Mouse (Mus musculus): ENCODE results near the gene Mrrf. TPM values are rescaled to one million over a fixed set of nuclear protein-coding genes. Genes with fewer than 3 reads are reported as not detected.

Mrrf gene
- total and polyA plus RNA-seq, 2 experiments from 2014 or later: 29.7 to 38.5 TPM

GRCm38 (mm10) chr2:36217692-36218233 lies 81.6 kb downstream of the Mrrf start:
- Histone ChIP-seq H3K9ac (replicated peaks; ENCODE audit: low read depth, low read length) (no peak overlapping the region), H3K27ac (ENCODE audit: low read depth) (no peak overlapping the region), H3K4me1 (ENCODE audit: control insufficient read depth, insufficient read depth) (peaks cover 31% of the 10 kb centered on the region), H3K4me3 (ENCODE audit: low read depth, low read length) (no peak overlapping the region), H3K9me3 (replicated peaks; ENCODE audit: control insufficient read depth, low read length) (no peaks in the 10 kb centered on the region), H3K27me3 (ENCODE audit: control insufficient read depth, insufficient read depth, low read length) (no peaks in the 10 kb centered on the region), H3K4me2 (ENCODE audit: low read depth, low read length) (no peak overlapping the region), H3K36me3 (replicated peaks; ENCODE audit: control insufficient read depth, insufficient read depth, low read length) (no peaks in the 10 kb centered on the region)
- ATAC-seq (ENCODE audit: insufficient read depth, low read depth) (no peak), DNase-seq (ENCODE audit: low spot score) (no peak)
- no peak for TF ChIP-seq EP300 (IDR thresholded peaks at IDR 0.05; ENCODE audit: low read depth)
- TF ChIP-seq CTCF (IDR thresholded peaks at IDR 0.05; ENCODE audit: low read depth): no peak
- 35% methylated on average over 5 of the region's 5 CpGs for WGBS

- H3K4me3 ChIP-seq (ENCODE audit: low read depth, low read length): no peak overlapping the region
- H3K36me3 ChIP-seq (replicated peaks; ENCODE audit: control insufficient read depth, insufficient read depth, low read length): no peaks in the 10 kb centered on the region
- no peaks in the 10 kb centered on the region for H3K27me3 ChIP-seq (ENCODE audit: control insufficient read depth, insufficient read depth, low read length)
- no peak for TF ChIP-seq EP300 (IDR thresholded peaks at IDR 0.05; ENCODE audit: low read depth)
- TF ChIP-seq CTCF (IDR thresholded peaks at IDR 0.05; ENCODE audit: low read depth): no peak
- no peak for ATAC-seq (ENCODE audit: insufficient read depth, low read depth)
- no peak overlapping the region for H3K4me2 ChIP-seq (ENCODE audit: low read depth, low read length)
- peaks cover 25% of the 10 kb centered on the region for H3K4me1 ChIP-seq (ENCODE audit: control insufficient read depth, insufficient read depth)
- no peak overlapping the region for H3K27ac ChIP-seq (ENCODE audit: low read depth)
- no peaks in the 10 kb centered on the region for H3K9me3 ChIP-seq (replicated peaks; ENCODE audit: control insufficient read depth, low read length)
- no peak for DNase-seq (ENCODE audit: low spot score)
- H3K9ac ChIP-seq (replicated peaks; ENCODE audit: low read depth, low read length): no peak overlapping the region
- WGBS: 86% methylated on average over 8 of the region's 8 CpGs
These were observed 83.9 kb downstream of the Mrrf start for GRCm38 (mm10) chr2:36220106-36220505.

- H3K27me3 ChIP-seq (ENCODE audit: control insufficient read depth, insufficient read depth, low read length): no peaks in the 10 kb centered on the region
- DNase-seq (ENCODE audit: low spot score) (no peak), ATAC-seq (ENCODE audit: insufficient read depth, low read depth) (no peak)
- no peak for TF ChIP-seq EP300 (IDR thresholded peaks at IDR 0.05; ENCODE audit: low read depth)
- no peak for TF ChIP-seq CTCF (IDR thresholded peaks at IDR 0.05; ENCODE audit: low read depth)
- H3K4me2 ChIP-seq (ENCODE audit: low read depth, low read length): no peak overlapping the region
- H3K4me1 ChIP-seq (ENCODE audit: control insufficient read depth, insufficient read depth): peaks cover 25% of the 10 kb centered on the region
- H3K9me3 ChIP-seq (replicated peaks; ENCODE audit: control insufficient read depth, low read length): no peaks in the 10 kb centered on the region
- H3K9ac ChIP-seq (replicated peaks; ENCODE audit: low read depth, low read length): no peak overlapping the region
- no peaks in the 10 kb centered on the region for H3K36me3 ChIP-seq (replicated peaks; ENCODE audit: control insufficient read depth, insufficient read depth, low read length)
- H3K27ac ChIP-seq (ENCODE audit: low read depth): no peak overlapping the region
- 63% methylated on average over 4 of the region's 4 CpGs for WGBS
- no peak overlapping the region for H3K4me3 ChIP-seq (ENCODE audit: low read depth, low read length)
These were observed 84.7 kb downstream of the Mrrf start for GRCm38 (mm10) chr2:36220891-36221290.

GRCm38 (mm10) chr2:36222168-36222848 lies 86.1 kb downstream of the Mrrf start:
- ATAC-seq (ENCODE audit: insufficient read depth, low read depth) (no peak), DNase-seq (ENCODE audit: low spot score) (no peak)
- Histone ChIP-seq H3K4me2 (ENCODE audit: low read depth, low read length) (no peak overlapping the region), H3K4me3 (ENCODE audit: low read depth, low read length) (no peak overlapping the region), H3K36me3 (replicated peaks; ENCODE audit: control insufficient read depth, insufficient read depth, low read length) (no peaks in the 10 kb centered on the region), H3K27me3 (ENCODE audit: control insufficient read depth, insufficient read depth, low read length) (no peaks in the 10 kb centered on the region), H3K27ac (ENCODE audit: low read depth) (no peak overlapping the region), H3K4me1 (ENCODE audit: control insufficient read depth, insufficient read depth) (peaks cover 14% of the 10 kb centered on the region), H3K9ac (replicated peaks; ENCODE audit: low read depth, low read length) (no peak overlapping the region), H3K9me3 (replicated peaks; ENCODE audit: control insufficient read depth, low read length) (no peaks in the 10 kb centered on the region)
- TF ChIP-seq CTCF (IDR thresholded peaks at IDR 0.05; ENCODE audit: low read depth) (no peak), EP300 (IDR thresholded peaks at IDR 0.05; ENCODE audit: low read depth) (no peak)
- WGBS: 65% methylated on average over 7 of the region's 7 CpGs

GRCm38 (mm10) chr2:36223436-36223835 lies 87.2 kb downstream of the Mrrf start:
- DNase-seq (ENCODE audit: low spot score) (no peak), ATAC-seq (ENCODE audit: insufficient read depth, low read depth) (no peak)
- no peak overlapping the region for H3K4me2 ChIP-seq (ENCODE audit: low read depth, low read length)
- TF ChIP-seq CTCF (IDR thresholded peaks at IDR 0.05; ENCODE audit: low read depth) (no peak), EP300 (IDR thresholded peaks at IDR 0.05; ENCODE audit: low read depth) (no peak)
- no peaks in the 10 kb centered on the region for H3K36me3 ChIP-seq (replicated peaks; ENCODE audit: control insufficient read depth, insufficient read depth, low read length)
- no peak overlapping the region for H3K4me3 ChIP-seq (ENCODE audit: low read depth, low read length)
- H3K27ac ChIP-seq (ENCODE audit: low read depth): no peak overlapping the region
- H3K9me3 ChIP-seq (replicated peaks; ENCODE audit: control insufficient read depth, low read length): no peaks in the 10 kb centered on the region
- peaks cover 4% of the 10 kb centered on the region; the same call in 1 of the 2 replicates for H3K4me1 ChIP-seq (ENCODE audit: control insufficient read depth, insufficient read depth)
- H3K9ac ChIP-seq (replicated peaks; ENCODE audit: low read depth, low read length): no peak overlapping the region
- no peaks in the 10 kb centered on the region for H3K27me3 ChIP-seq (ENCODE audit: control insufficient read depth, insufficient read depth, low read length)
